Mouse (Mus musculus) stomach, postnatal 0 days (tissue): ENCODE measurements around the gene Clec16a.

Source experiments
- CTCF ChIP-seq: IDR thresholded peaks from 2 replicates; pipeline ENCODE4 v1.5.1; 2016; ENCODE audit warnings: antibody characterized with exemption, low read depth, mild to moderate bottlenecking, moderate library complexity
- EP300 ChIP-seq: optimal IDR thresholded peaks from 2 replicates; pipeline ENCODE3; 2016; ENCODE audit warnings: antibody characterized with exemption

DNA sequence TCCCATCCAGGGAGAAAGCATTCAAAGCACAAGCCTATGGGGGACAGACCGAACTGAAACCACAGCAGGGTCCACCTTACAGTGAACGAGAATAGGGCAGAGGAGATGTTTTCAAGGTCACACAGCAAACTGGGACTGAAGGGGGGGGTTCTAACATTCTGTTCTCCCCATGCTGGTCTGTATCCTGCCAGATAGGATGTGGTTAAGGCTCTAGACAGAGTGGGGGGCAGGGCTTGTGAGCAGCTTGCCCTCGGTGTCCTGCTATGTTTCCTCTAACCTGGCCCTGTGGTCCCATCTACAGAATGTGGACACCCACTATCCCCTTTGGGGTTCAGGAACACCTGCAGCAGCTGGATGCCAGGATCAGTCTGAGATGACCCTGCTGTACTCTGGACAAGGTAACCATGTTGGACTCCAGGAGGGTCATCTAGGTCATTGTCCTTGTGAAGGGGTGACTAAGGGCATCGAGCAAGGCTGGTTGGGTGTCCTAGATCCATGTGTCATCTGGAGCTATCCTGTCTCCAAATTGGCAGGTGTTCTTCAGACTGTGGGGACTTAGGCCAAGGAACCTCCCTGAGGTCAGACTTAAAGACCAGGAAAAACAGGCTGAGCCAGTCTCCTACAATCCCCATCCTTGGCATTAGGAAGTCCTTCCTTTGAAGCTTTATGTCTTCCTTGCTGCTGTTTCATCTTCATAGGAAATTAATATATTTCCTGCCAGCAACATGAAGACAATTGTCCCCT is 20.1 kb upstream of the Clec16a start:
- TF ChIP-seq CTCF (no peak), EP300 (no peak)
